Mouse (Mus musculus): ENCODE results near the gene Dcun1d2. TPM values are rescaled to one million over a fixed set of nuclear protein-coding genes. Genes with fewer than 3 reads are reported as not detected.
"Not testable (repeated sequence)": the region's sequence is repeated elsewhere in the genome, so short reads cannot be mapped to it uniquely, and the experiment has no call there.

The Dcun1d2 gene
- polyA plus RNA-seq (2011; ENCODE audit: insufficient read depth, insufficient read length, low replicate concordance, missing spikeins), result 5.7 and 7.4 TPM in 2 replicates

GRCm38 (mm10) chr8:13287692-13288623 is at the start of gene Dcun1d2, which contains the start of gene Tmco3:
Gene Dcun1d2, minus strand, starts transcription at chr8:13288131.
Gene Tmco3, plus strand, starts transcription at chr8:13288190.
- peak; percentile 51; the same call in 1 of the 2 replicates for TF ChIP-seq POLR2A (IDR thresholded peaks at IDR 0.05; ENCODE audit: borderline replicate concordance, control insufficient read depth, low read depth, low read length)
- TF ChIP-seq CTCF (IDR thresholded peaks at IDR 0.05; ENCODE audit: control insufficient read depth, insufficient read depth, low read length), result no peak
- Histone ChIP-seq H3K4me1 (ENCODE audit: control insufficient read depth, insufficient read depth, low read length) (peaks cover 2% of the 10 kb centered on the region; the same call in 1 of the 2 replicates), H3K27ac (ENCODE audit: control insufficient read depth, insufficient read depth, low read depth, low read length, poor library complexity) (peak within 1 kb of the TSS; percentile 100), H3K4me3 (replicated peaks; ENCODE audit: control insufficient read depth, low read depth, low read length) (peak within 1 kb of the TSS; percentile 99)
- under 1% methylated on average over 79 of the region's 79 CpGs for WGBS

- Histone ChIP-seq H3K4me3 (replicated peaks; ENCODE audit: control insufficient read depth, low read depth, low read length) (peak overlapping the region; percentile 5), H3K27ac (ENCODE audit: control insufficient read depth, insufficient read depth, low read depth, low read length, poor library complexity) (peak overlapping the region; percentile 76; the same call in 1 of the 2 replicates), H3K4me1 (ENCODE audit: control insufficient read depth, insufficient read depth, low read length) (peaks cover 5% of the 10 kb centered on the region)
- WGBS, result 26% methylated on average over 3 of the region's 3 CpGs
- no peak for TF ChIP-seq CTCF (IDR thresholded peaks at IDR 0.05; ENCODE audit: control insufficient read depth, insufficient read depth, low read length)
- no peak for TF ChIP-seq POLR2A (IDR thresholded peaks at IDR 0.05; ENCODE audit: borderline replicate concordance, control insufficient read depth, low read depth, low read length)
Measured at GRCm38 (mm10) chr8:13337678-13338077, 49.7 kb upstream of the Dcun1d2 start.

GRCm38 (mm10) chr8:13337245-13337644 is 49.3 kb upstream of the Dcun1d2 start:
- H3K4me1 ChIP-seq (ENCODE audit: control insufficient read depth, insufficient read depth, low read length); H3K4me3 ChIP-seq (replicated peaks; ENCODE audit: control insufficient read depth, low read depth, low read length): not testable (repeated sequence)
- H3K27ac ChIP-seq (ENCODE audit: control insufficient read depth, insufficient read depth, low read depth, low read length, poor library complexity), result peak overlapping the region; percentile 76
- 17% methylated on average over 6 of the region's 6 CpGs for WGBS

GRCm38 (mm10) chr8:13334671-13335070 is 46.7 kb upstream of the Dcun1d2 start:
- 53% methylated on average over 1 of the region's 1 CpGs for WGBS
- H3K4me3 ChIP-seq (replicated peaks; ENCODE audit: control insufficient read depth, low read depth, low read length), result no peak overlapping the region
- H3K27ac ChIP-seq (ENCODE audit: control insufficient read depth, insufficient read depth, low read depth, low read length, poor library complexity), result no peak overlapping the region
- peaks cover 4% of the 10 kb centered on the region for H3K4me1 ChIP-seq (ENCODE audit: control insufficient read depth, insufficient read depth, low read length)
- TF ChIP-seq CTCF (IDR thresholded peaks at IDR 0.05; ENCODE audit: control insufficient read depth, insufficient read depth, low read length) (peak; percentile 51), POLR2A (IDR thresholded peaks at IDR 0.05; ENCODE audit: borderline replicate concordance, control insufficient read depth, low read depth, low read length) (no peak)

DNA sequence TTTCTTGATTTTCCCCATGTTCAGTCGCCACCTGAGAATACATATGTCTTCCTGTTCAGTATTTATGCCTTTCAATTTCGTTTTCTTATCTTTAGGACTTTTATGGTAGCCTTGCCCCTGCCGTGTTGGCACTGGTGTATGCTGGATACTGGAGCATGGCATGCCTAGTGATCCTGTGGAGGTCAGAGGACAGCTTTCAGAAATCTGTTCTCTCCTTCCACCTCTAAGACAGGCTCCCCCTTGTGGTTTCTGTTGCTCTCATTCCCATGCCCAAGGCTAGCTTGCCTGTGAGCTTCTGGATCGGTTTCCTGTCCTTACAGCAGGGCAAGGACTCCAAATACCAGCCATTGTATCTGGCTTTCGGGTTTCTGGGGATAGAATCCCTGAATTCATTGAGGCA is 38.7 kb upstream of the Dcun1d2 start:
- WGBS, result 21% methylated on average over 5 of the region's 5 CpGs
- TF ChIP-seq POLR2A (IDR thresholded peaks at IDR 0.05; ENCODE audit: borderline replicate concordance, control insufficient read depth, low read depth, low read length) (no peak), CTCF (IDR thresholded peaks at IDR 0.05; ENCODE audit: control insufficient read depth, insufficient read depth, low read length) (no peak)
- Histone ChIP-seq H3K4me1 (ENCODE audit: control insufficient read depth, insufficient read depth, low read length) (no peaks in the 10 kb centered on the region), H3K27ac (ENCODE audit: control insufficient read depth, insufficient read depth, low read depth, low read length, poor library complexity) (no peak overlapping the region), H3K4me3 (replicated peaks; ENCODE audit: control insufficient read depth, low read depth, low read length) (no peak overlapping the region)

DNA sequence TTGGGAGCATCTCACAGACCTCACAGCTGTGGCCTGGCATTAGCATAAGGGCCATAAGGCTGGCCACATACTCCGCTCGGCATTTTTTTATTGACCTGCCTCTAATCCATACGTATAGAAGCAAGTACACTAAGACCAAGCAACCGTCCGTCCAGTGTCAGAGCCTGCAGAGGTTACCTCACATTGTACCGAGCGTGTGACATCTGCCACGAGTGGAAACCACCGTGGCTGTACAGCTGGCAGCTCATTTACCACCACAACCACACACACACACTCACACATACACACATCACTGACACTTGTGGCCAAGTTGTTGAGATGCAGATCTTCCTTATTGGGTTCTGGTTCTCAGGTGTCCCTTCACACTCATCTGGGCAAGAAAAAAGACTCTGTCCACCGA is 28.7 kb upstream of the Dcun1d2 start:
- H3K4me1 ChIP-seq (ENCODE audit: control insufficient read depth, insufficient read depth, low read length), result peaks cover 6% of the 10 kb centered on the region; the same call in 1 of the 2 replicates
- no peak overlapping the region for H3K4me3 ChIP-seq (replicated peaks; ENCODE audit: control insufficient read depth, low read depth, low read length)
- no peak for TF ChIP-seq CTCF (IDR thresholded peaks at IDR 0.05; ENCODE audit: control insufficient read depth, insufficient read depth, low read length)
- TF ChIP-seq POLR2A (IDR thresholded peaks at IDR 0.05; ENCODE audit: borderline replicate concordance, control insufficient read depth, low read depth, low read length), result no peak
- H3K27ac ChIP-seq (ENCODE audit: control insufficient read depth, insufficient read depth, low read depth, low read length, poor library complexity), result no peak overlapping the region
- WGBS, result 80% methylated on average over 10 of the region's 10 CpGs

GRCm38 (mm10) chr8:13314922-13315321 is 27.0 kb upstream of the Dcun1d2 start:
- WGBS, result 59% methylated on average over 3 of the region's 3 CpGs

GRCm38 (mm10) chr8:13306916-13307315 is 19.0 kb upstream of the Dcun1d2 start:
- Histone ChIP-seq H3K4me3 (replicated peaks; ENCODE audit: control insufficient read depth, low read depth, low read length) (no peak overlapping the region), H3K4me1 (ENCODE audit: control insufficient read depth, insufficient read depth, low read length) (no peaks in the 10 kb centered on the region; the same call in 1 of the 2 replicates), H3K27ac (ENCODE audit: control insufficient read depth, insufficient read depth, low read depth, low read length, poor library complexity) (peak overlapping the region; percentile 59; the same call in 1 of the 2 replicates)
- TF ChIP-seq CTCF (IDR thresholded peaks at IDR 0.05; ENCODE audit: control insufficient read depth, insufficient read depth, low read length) (no peak), POLR2A (IDR thresholded peaks at IDR 0.05; ENCODE audit: borderline replicate concordance, control insufficient read depth, low read depth, low read length) (no peak)
- 41% methylated on average over 9 of the region's 9 CpGs for WGBS

More at GRCm38 (mm10) chr8:13314922-13315321, 27.0 kb upstream of the Dcun1d2 start:
- H3K4me3 ChIP-seq (replicated peaks; ENCODE audit: control insufficient read depth, low read depth, low read length), result no peak overlapping the region
- H3K4me1 ChIP-seq (ENCODE audit: control insufficient read depth, insufficient read depth, low read length), result peaks cover 6% of the 10 kb centered on the region; the same call in 1 of the 2 replicates
- no peak for TF ChIP-seq POLR2A (IDR thresholded peaks at IDR 0.05; ENCODE audit: borderline replicate concordance, control insufficient read depth, low read depth, low read length)
- TF ChIP-seq CTCF (IDR thresholded peaks at IDR 0.05; ENCODE audit: control insufficient read depth, insufficient read depth, low read length), result no peak
- H3K27ac ChIP-seq (ENCODE audit: control insufficient read depth, insufficient read depth, low read depth, low read length, poor library complexity), result no peak overlapping the region

Data from bone marrow, adult 2 months (tissue).